Mouse (Mus musculus): ENCODE results near the gene Axin1. TPM values are rescaled to one million over a fixed set of nuclear protein-coding genes. Genes with fewer than 3 reads are reported as not detected.

Axin1 gene
- polyA plus RNA-seq, 1 experiment = 16.8 TPM

DNA sequence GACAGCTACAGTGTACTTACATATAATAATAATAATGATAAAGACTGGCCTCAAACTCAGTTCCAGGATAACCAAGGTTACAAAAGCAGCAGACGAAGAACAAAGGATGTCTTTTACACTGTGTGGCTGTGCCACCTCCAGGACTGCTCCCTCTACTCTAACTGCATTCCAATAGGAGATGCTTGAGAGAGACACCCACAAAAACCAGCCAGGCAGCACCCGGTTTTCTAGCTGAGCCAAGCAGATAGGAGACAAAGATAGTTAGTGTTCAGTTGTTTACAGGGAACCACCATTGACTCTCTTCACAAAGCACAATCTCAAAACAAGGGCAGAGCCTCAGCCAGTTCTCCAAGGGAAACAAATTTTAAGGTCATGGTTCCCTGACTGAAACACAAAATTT is 101.1 kb downstream of the Axin1 start:
- no peak for DNase-seq (ENCODE audit: low read depth)

DNA sequence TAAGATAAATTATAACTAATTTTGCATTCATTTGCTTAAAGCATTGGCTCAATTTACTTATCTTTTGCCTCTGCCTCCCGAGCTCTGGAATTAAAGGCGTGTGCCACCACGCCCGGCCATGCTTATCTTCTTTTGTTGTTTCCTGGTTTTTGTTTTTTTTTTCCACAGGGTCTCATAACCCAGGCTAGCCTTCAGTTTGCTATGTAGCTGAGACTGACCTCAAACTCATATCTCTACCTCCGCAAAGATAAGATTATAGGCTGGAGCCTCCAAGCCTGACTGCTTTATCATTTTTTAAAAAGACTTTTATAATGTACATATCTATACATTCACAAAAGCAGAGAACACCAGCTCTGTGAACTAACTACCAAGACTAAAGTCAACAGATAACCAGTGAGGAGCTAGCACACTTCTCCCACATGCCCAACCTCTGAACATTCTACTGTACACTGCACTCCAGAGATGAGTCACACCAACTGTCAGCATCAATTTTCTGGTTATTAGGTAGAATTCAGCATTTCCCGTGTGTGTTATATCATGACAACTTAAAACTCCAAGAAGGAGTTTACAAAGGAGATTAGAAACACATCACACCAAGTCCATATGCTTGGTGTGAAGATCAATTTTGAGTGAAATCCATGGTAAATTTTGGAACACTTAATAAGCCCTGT is 101.8 kb downstream of the Axin1 start:
- no peak for DNase-seq (ENCODE audit: low read depth)

DNA sequence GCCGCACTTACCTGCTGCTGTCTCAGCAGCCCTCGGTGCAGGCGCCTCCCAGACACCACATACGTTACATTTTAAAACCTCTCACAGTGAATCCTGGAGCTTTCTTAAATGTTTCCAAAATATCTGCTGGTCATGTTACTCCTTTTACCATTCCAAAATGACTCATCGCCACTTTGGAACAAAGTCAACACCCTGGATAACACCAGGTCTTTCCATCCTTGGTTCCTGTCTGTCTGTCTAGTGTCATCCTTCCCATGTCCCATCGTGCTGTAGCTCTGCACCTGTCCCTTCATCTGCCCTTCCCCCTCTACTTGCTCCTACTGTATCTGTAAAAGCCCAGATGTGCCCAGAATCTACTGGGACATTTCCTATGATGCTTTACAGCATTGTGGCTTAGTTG is 102.5 kb downstream of the Axin1 start:
- DNase-seq (ENCODE audit: low read depth) = no peak

DNA sequence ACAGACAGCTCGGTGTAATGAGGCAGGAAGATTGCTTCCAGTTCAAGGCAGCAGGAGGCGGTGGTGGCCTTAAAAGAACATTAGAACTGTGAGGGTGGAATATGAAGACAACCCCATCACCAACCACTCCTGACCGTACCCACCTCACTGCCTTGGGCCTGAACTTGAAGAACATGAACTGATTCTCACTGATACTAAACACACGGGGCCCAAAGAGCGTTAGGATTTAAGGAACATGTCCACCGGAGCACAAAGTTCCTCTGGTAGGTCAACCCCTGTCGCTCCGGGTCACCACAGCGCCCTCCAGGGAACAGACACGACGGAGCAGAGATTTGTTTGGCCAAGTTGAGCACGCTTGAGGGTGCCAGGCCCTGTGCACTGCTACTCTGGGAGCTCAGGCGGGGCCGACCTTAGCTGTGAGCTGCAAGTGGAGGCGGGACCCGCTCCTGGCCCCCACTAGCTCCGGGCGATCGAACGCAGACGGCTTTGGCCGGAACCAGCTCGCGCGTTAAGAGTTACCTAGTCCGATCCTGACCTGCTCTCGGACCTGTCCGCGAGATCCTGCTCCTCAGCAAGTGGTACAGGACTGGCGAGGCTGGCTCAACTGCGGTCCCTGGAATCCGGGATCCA is 105.1 kb downstream of the Axin1 start:
- no peak for DNase-seq (ENCODE audit: low read depth)

DNA sequence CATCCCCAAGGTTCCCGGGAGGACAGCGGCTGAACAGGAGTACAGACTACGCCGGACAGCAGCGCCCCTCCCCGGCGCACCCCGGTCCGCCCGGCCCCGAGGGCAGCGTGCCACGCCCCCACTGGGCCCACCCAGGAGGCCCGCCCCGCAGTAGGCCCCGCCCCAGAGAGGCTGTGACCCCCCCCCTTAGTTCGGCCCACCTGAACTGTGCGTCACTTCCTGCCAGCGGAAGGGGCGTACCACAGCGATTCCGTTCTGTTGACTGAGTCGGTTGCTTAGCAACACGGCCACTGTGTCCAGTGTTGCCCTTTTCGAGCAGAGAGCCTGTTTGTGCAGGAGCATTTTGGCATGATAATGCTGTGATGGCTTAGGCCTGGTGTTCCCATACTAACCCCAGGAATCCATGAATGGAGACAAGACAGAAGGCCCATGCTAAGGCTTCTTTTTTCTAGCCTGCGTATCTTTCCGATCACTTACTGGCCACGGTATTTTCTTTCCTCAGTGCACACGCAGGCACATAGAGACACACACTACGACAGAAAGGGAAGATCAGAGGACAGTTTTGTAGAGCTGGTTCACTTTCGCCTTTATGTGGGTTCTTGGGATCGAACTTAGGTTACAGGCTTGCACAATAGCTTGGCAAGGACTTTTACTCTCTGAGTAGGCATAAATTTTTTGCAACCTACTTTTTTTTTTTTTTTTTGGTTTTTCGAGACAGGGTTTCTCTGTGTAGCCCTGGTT is 105.8 kb downstream of the Axin1 start, which contains the start of gene Fam234a:
TSS of gene Fam234a (minus strand) at position 142 of the 741 bp plus-strand sequence.
- DNase-seq (ENCODE audit: low read depth) = no peak

Other genes starting within 250 kb of the Axin1 start
- 49.5 and 51.3 TPM in 2 replicates for gene Rab40c, start 219.0 kb upstream of the Axin1 start, polyA plus RNA-seq (2012; rRNA removed)
- 122 and 144 TPM in 2 replicates for gene Pigq, start 193.8 kb upstream of the Axin1 start, polyA plus RNA-seq (2012; rRNA removed)
- 7.0 and 12.9 TPM in 2 replicates for gene Nhlrc4, start 193.7 kb upstream of the Axin1 start, polyA plus RNA-seq (2012; rRNA removed)
- gene A930017K11Rik, start 186.1 kb upstream of the Axin1 start, polyA plus RNA-seq (2012; rRNA removed) = 2.4 TPM in 2 replicates
- 27.6 and 28.1 TPM in 2 replicates for gene Capn15, start 152.9 kb upstream of the Axin1 start, polyA plus RNA-seq (2012; rRNA removed)
- 29.9 and 35.0 TPM in 2 replicates for gene Rab11fip3, start 69.1 kb upstream of the Axin1 start, polyA plus RNA-seq (2012; rRNA removed)
- gene Decr2, start 48.4 kb upstream of the Axin1 start, polyA plus RNA-seq (2012; rRNA removed) = 24.3 and 24.4 TPM in 2 replicates
- gene Nme4, start 43.1 kb upstream of the Axin1 start, polyA plus RNA-seq (2012; rRNA removed) = 7.2 and 9.4 TPM in 2 replicates
- 65.0 and 70.0 TPM in 2 replicates for gene Tmem8, start 25.4 kb upstream of the Axin1 start, polyA plus RNA-seq (2012; rRNA removed)
- 75.3 and 86.7 TPM in 2 replicates for gene Mrpl28, start 15.2 kb upstream of the Axin1 start, polyA plus RNA-seq (2012; rRNA removed)
- gene Pdia2, start 60.4 kb downstream of the Axin1 start, polyA plus RNA-seq (2012; rRNA removed) = 0.15 TPM in 1 of 2 replicates, not detected in the other
- 27.1 and 28.9 TPM in 2 replicates for gene Rgs11, start 64.3 kb downstream of the Axin1 start, polyA plus RNA-seq (2012; rRNA removed)
- 3.2 and 3.3 TPM in 2 replicates for gene Arhgdig, start 69.1 kb downstream of the Axin1 start, polyA plus RNA-seq (2012; rRNA removed)
- 67.7 and 87.0 TPM in 2 replicates for gene Fam234a, start 105.6 kb downstream of the Axin1 start, polyA plus RNA-seq (2012; rRNA removed)
- 22.4 and 23.9 TPM in 2 replicates for gene Luc7l, start 114.2 kb downstream of the Axin1 start, polyA plus RNA-seq (2012; rRNA removed)

Data from gonadal fat pad, adult 2 months (tissue).